ENCODE assay signal across 8 mouse cellular contexts in the genomic region with DNA sequence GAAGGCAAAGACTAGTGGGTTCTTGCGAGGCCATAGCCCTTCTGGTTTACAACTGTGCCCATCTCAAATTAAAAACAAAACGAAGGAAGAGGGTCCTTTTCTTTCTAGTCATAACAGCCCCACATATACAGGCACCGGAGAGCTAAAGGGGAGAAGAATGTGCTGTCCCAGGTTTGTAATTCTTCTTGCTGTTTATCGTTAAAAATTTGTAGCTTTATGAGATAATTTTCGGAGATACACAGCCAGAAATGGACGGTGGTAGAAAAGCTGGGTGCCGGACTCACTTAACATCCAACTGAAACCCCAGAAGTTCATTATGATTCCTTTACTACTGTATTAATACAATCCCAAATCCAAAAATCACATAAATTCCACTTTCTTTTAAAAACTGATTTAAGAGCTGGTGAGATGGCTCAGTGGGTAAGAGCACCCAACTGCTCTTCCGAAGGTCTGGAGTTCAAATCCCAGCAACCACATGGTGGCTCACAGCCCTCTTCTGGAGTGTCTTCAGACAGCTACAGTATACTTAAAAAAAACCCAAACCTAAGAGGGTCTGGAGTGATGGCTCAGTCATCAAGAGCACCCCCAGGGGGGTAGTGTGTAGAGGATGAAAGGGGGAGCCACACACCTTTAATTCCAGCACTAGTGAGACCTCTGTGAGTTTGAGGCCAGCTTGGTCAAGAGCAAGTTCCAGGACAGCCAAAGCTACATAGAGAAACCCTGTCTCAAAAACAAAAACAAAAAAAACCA. TPM values are rescaled to one million over a fixed set of nuclear protein-coding genes. Genes with fewer than 3 reads are reported as not detected.
DNase-seq lines count a peak whose midpoint lies in the region; ATAC-seq and TF ChIP-seq lines count a peak whose summit lies in the region.

No protein-coding gene starts in this region.

- peaks cover 17% of the 10 kb centered on the region for H3K9me3 ChIP-seq in limb, embryonic 14.5 days (ENCODE audit: control insufficient read depth, low read length)

- peak overlapping the region; percentile 62 for H3K9ac ChIP-seq in limb, embryonic 14.5 days (ENCODE audit: low read depth, low read length, severe bottlenecking)

- no peak for ATAC-seq in limb, embryonic 14.5 days (ENCODE audit: low FRiP score, low read depth)

- peaks cover 2% of the 10 kb centered on the region; the same call in 1 of the 2 replicates for H3K4me1 ChIP-seq in cerebellum, adult 2 months (ENCODE audit: control insufficient read depth, insufficient read depth, low read length)
- peaks cover 23% of the 10 kb centered on the region for H3K4me1 ChIP-seq in testis, adult 2 months (ENCODE audit: control insufficient read depth, insufficient read depth, low read length)
- peaks cover 14% of the 10 kb centered on the region for H3K4me1 ChIP-seq in limb, embryonic 14.5 days (ENCODE audit: control insufficient read depth, insufficient read depth, low read length)

- TF ChIP-seq POLR2A in cerebellum, adult 2 months (IDR thresholded peaks at IDR 0.05; ENCODE audit: borderline replicate concordance, insufficient read depth, low read length), result no peak
- no peak for TF ChIP-seq POLR2A in testis, adult 2 months (IDR thresholded peaks at IDR 0.05; ENCODE audit: control insufficient read depth, low read depth, low read length)
- TF ChIP-seq POLR2A in limb, embryonic 14.5 days (IDR thresholded peaks at IDR 0.05; ENCODE audit: borderline replicate concordance, extremely low read depth, insufficient read depth, insufficient read length), result no peak

- 22% methylated on average over 8 of the region's 8 CpGs for WGBS in cerebellum, adult 2 months
- 26% methylated on average over 8 of the region's 8 CpGs for WGBS in limb, embryonic 14.5 days

- no peaks in the 10 kb centered on the region for H3K27me3 ChIP-seq in cerebellum, adult 2 months (ENCODE audit: control insufficient read depth, insufficient read depth, low read length)
- H3K27me3 ChIP-seq in testis, adult 2 months (ENCODE audit: control insufficient read depth, insufficient read depth, low read length), result peaks cover 4% of the 10 kb centered on the region; the same call in 1 of the 2 replicates
- H3K27me3 ChIP-seq in limb, embryonic 14.5 days (ENCODE audit: control insufficient read depth, insufficient read depth, low read length), result no peaks in the 10 kb centered on the region

- H3K4me3 ChIP-seq in cerebellum, adult 2 months (replicated peaks; ENCODE audit: insufficient read depth, low read depth, low read length), result peak overlapping the region; percentile 95
- H3K4me3 ChIP-seq in testis, adult 2 months (ENCODE audit: control insufficient read depth, low read depth, low read length), result peak overlapping the region; percentile 84
- peak overlapping the region; percentile 51 for H3K4me3 ChIP-seq in limb, embryonic 14.5 days (replicated peaks; ENCODE audit: low read length)

- no peak for DNase-seq in cerebellum, adult 2 months
- DNase-seq in cerebellum, adult 18-20 months, result no peak
- DNase-seq in testis, postnatal 10 days (ENCODE audit: low spot score), result no peak
- DNase-seq in limb, embryonic 14.5 days (ENCODE audit: low spot score), result no peak
- peak; percentile 27 for DNase-seq in yolk sac, embryonic 10.5 days (ENCODE audit: low spot score)
- DNase-seq in adrenal gland, postnatal 25 days, result no peak
- no peak for DNase-seq in gastrocnemius, adult 8-10 months (ENCODE audit: low spot score in 2 of 2)

- peak overlapping the region; percentile 69; the same call in 1 of the 2 replicates for H3K27ac ChIP-seq in cerebellum, adult 2 months (ENCODE audit: insufficient read depth, low read length)
- H3K27ac ChIP-seq in testis, adult 2 months (ENCODE audit: control insufficient read depth, insufficient read depth, low read depth, low read length), result no peak overlapping the region; the same call in 1 of the 2 replicates
- H3K27ac ChIP-seq in limb, embryonic 14.5 days (replicated peaks; ENCODE audit: low read depth, low read length), result peak overlapping the region; percentile 81

- TF ChIP-seq CTCF in cerebellum, adult 2 months (IDR thresholded peaks at IDR 0.05; ENCODE audit: borderline replicate concordance, insufficient read depth, low read depth, low read length), result no peak
- TF ChIP-seq CTCF in testis, adult 2 months (IDR thresholded peaks at IDR 0.05; ENCODE audit: control insufficient read depth, insufficient read depth, insufficient replicate concordance, low read depth, low read length), result no peak

- H3K36me3 ChIP-seq in testis, adult 2 months (ENCODE audit: control insufficient read depth, insufficient read depth, low read length), result no peaks in the 10 kb centered on the region
- H3K36me3 ChIP-seq in limb, embryonic 14.5 days (ENCODE audit: control insufficient read depth, insufficient read depth, low read length), result peaks cover 12% of the 10 kb centered on the region; the same call in 1 of the 2 replicates

- peak overlapping the region; percentile 50 for H3K4me2 ChIP-seq in limb, embryonic 14.5 days (replicated peaks; ENCODE audit: low read depth, low read length, severe bottlenecking)

RNA-seq across cellular contexts. Expression of gene Ccdc115, which starts 3.9 kb away (rescaled TPM):
- 30.5 and 31.5 TPM in 2 replicates for polyA plus RNA-seq in cerebellum, adult 2 months (2012; rRNA removed)
- polyA plus RNA-seq in testis, adult 2 months (2012; rRNA removed), result 18.0 and 19.8 TPM in 2 replicates
- 49.0 and 51.2 TPM in 2 replicates for polyA plus RNA-seq in limb, embryonic 14.5 days (2012; rRNA removed)
- 51.6 and 53.4 TPM in 2 replicates for polyA plus RNA-seq in limb, embryonic 14.5 days (2014; fragmentation: Nextera tagmentation; extraction: Ambion mirVana)
- total RNA-seq in adrenal gland, postnatal 25 days (2021), result 15.4 and 17.6 TPM in 2 replicates
- 10 to 100 TPM; 10.7 to 14.9 (median 13.7) TPM for total RNA-seq in gastrocnemius, adult 8-10 months (2022)

RNA-seq across cellular contexts. Expression of gene Imp4, which starts 4.1 kb away (rescaled TPM):
- 31.8 and 32.1 TPM in 2 replicates for polyA plus RNA-seq in cerebellum, adult 2 months (2012; rRNA removed)
- polyA plus RNA-seq in testis, adult 2 months (2012; rRNA removed), result 24.6 and 28.6 TPM in 2 replicates
- polyA plus RNA-seq in limb, embryonic 14.5 days (2012; rRNA removed), result 39.9 and 44.1 TPM in 2 replicates
- polyA plus RNA-seq in limb, embryonic 14.5 days (2014; fragmentation: Nextera tagmentation; extraction: Ambion mirVana), result 79.9 and 84.7 TPM in 2 replicates
- total RNA-seq in adrenal gland, postnatal 25 days (2021), result 58.6 and 61.7 TPM in 2 replicates
- total RNA-seq in gastrocnemius, adult 8-10 months (2022), result 10 to 100 TPM in 3 of 4 experiments, 1 to 10 TPM in 1; 9.4 to 13.2 (median 11.3) TPM

RNA-seq across cellular contexts. Expression of gene Ptpn18, which starts 24.0 kb away (rescaled TPM):
- 4.7 and 5.4 TPM in 2 replicates for polyA plus RNA-seq in cerebellum, adult 2 months (2012; rRNA removed)
- 1.9 and 4.1 TPM in 2 replicates for polyA plus RNA-seq in testis, adult 2 months (2012; rRNA removed)
- 28.6 and 35.4 TPM in 2 replicates for polyA plus RNA-seq in limb, embryonic 14.5 days (2012; rRNA removed)
- 20.6 and 21.7 TPM in 2 replicates for polyA plus RNA-seq in limb, embryonic 14.5 days (2014; fragmentation: Nextera tagmentation; extraction: Ambion mirVana)
- 4.7 and 8.0 TPM in 2 replicates for total RNA-seq in adrenal gland, postnatal 25 days (2021)
- total RNA-seq in gastrocnemius, adult 8-10 months (2022), result 1 to 10 TPM in 3 of 4 experiments, under 1 TPM in 1; 0.73 to 3.7 (median 1.8) TPM
